ENCODE assay signal across 26 mouse cellular contexts in the genomic region with DNA sequence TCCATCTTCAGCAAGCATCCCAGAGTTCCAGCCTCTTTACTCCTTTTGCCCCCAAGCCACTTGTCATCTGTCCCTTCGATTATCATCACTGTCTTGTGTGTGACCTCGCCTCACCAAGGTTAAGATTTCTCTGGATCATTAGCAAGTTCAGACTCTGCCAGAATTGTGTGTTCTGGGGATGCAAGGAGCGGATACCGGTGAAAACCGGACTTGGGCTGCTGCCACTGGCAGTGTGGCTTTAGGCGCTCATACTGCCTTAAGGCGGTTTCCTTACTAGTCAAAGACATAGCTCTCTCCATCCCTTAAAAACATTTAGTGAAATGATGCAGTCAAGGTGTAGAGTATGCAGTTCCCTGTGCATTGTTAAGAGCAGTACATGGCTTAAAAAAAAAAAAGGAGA. TPM values are rescaled to one million over a fixed set of nuclear protein-coding genes. Genes with fewer than 3 reads are reported as not detected.
DNase-seq lines count a peak whose midpoint lies in the region; ATAC-seq and TF ChIP-seq lines count a peak whose summit lies in the region.
"Had no signal": no experiment of that assay in that cellular context is flagged by ENCODE, and none has a peak within 500 bp of the region (broad histone marks: within the 10 kb centered on the region; RNA-seq: fewer than 3 reads in every experiment).

No protein-coding gene starts in this region.

- DNase-seq in thymus, postnatal 25 days = peak; percentile 35
- DNase-seq in thymus, postnatal 0 days (ENCODE audit: low spot score) = no peak
- DNase-seq in MEL (ENCODE audit: low read depth, low spot score) = no peak
- DNase-seq in urinary bladder, postnatal 14 days (ENCODE audit: low spot score) = no peak
- DNase-seq in cerebellum, adult 9-10 months = no peak
- DNase-seq: adrenal gland, postnatal 10 days; cerebellum, adult 2 months; cerebellum, postnatal 36 days; embryo, embryonic 11 days; gastrocnemius, adult 2 months; heart, postnatal 4 days; kidney, adult 9 months; kidney, postnatal 14 days; lung, adult 18-20 months; lung, postnatal 10 days; thymus, adult 18-20 months had no signal

- no peaks in the 10 kb centered on the region for H3K9me3 ChIP-seq in MEL (replicated peaks; ENCODE audit: insufficient read depth, low read length)
- H3K9me3 ChIP-seq in liver, embryonic 15.5 days (replicated peaks) = no peaks in the 10 kb centered on the region
- no peaks in the 10 kb centered on the region for H3K9me3 ChIP-seq in midbrain, embryonic 13.5 days
- H3K9me3 ChIP-seq: embryonic facial prominence, embryonic 13.5 days; forebrain, embryonic 13.5 days; heart, embryonic 15.5 days; hindbrain, embryonic 15.5 days; intestine, embryonic 15.5 days; limb, embryonic 13.5 days had no signal

- H3K79me2 ChIP-seq in MEL (ENCODE audit: control insufficient read depth, insufficient read depth, low read length, poor library complexity) = peaks cover 76% of the 10 kb centered on the region

- TF ChIP-seq POLR2A in MEL (IDR thresholded peaks at IDR 0.05; ENCODE audit: control insufficient read depth in 1 of 2, insufficient read depth in 1 of 2, low read depth in 1 of 2, low read length in 2 of 2, poor library complexity in 1 of 2) = no peak

- H3K9ac ChIP-seq in MEL (ENCODE audit: control insufficient read depth, low read depth, low read length, poor library complexity, severe bottlenecking) = peak overlapping the region; percentile 97
- no peak overlapping the region for H3K9ac ChIP-seq in liver, embryonic 15.5 days
- no peak overlapping the region for H3K9ac ChIP-seq in midbrain, embryonic 13.5 days (replicated peaks)
- H3K9ac ChIP-seq: embryonic facial prominence, embryonic 13.5 days; forebrain, embryonic 13.5 days; heart, embryonic 15.5 days; hindbrain, embryonic 15.5 days; intestine, embryonic 15.5 days; limb, embryonic 13.5 days had no signal

- H3K27me3 ChIP-seq in MEL (ENCODE audit: control insufficient read depth in 1 of 2, insufficient read depth in 2 of 2, low read length in 2 of 2) = no peaks in the 10 kb centered on the region
- H3K27me3 ChIP-seq in liver, embryonic 15.5 days = peaks cover 23% of the 10 kb centered on the region
- H3K27me3 ChIP-seq in midbrain, embryonic 13.5 days = peaks cover 3% of the 10 kb centered on the region; the same call in 1 of the 2 replicates
- H3K27me3 ChIP-seq: embryonic facial prominence, embryonic 13.5 days; heart, embryonic 15.5 days; intestine, embryonic 15.5 days; limb, embryonic 13.5 days had no signal

- WGBS in liver, embryonic 15.5 days (ENCODE audit: insufficient replicate concordance) = 57% methylated on average over 7 of the region's 7 CpGs
- WGBS in midbrain, embryonic 13.5 days = 87% methylated on average over 7 of the region's 7 CpGs

- H3K4me2 ChIP-seq in liver, embryonic 15.5 days = peak overlapping the region; percentile 84; the same call in 1 of the 2 replicates
- H3K4me2 ChIP-seq in midbrain, embryonic 13.5 days (replicated peaks) = no peak overlapping the region
- H3K4me2 ChIP-seq: forebrain, embryonic 13.5 days; hindbrain, embryonic 15.5 days; intestine, embryonic 15.5 days; limb, embryonic 13.5 days had no signal

- TF ChIP-seq EP300 in MEL (IDR thresholded peaks at IDR 0.05; ENCODE audit: low read depth in 1 of 2, low read length in 2 of 2) = no peak

- H3K27ac ChIP-seq in MEL (ENCODE audit: control insufficient read depth, low read depth, low read length) = peak overlapping the region; percentile 95
- no peak overlapping the region for H3K27ac ChIP-seq in liver, embryonic 15.5 days (replicated peaks)
- H3K27ac ChIP-seq in midbrain, embryonic 13.5 days = no peak overlapping the region
- H3K27ac ChIP-seq: embryonic facial prominence, embryonic 13.5 days; forebrain, embryonic 13.5 days; gastrocnemius, adult 2 months; heart, embryonic 15.5 days; hindbrain, embryonic 15.5 days; intestine, embryonic 15.5 days; layer of hippocampus, adult 2 months; limb, embryonic 13.5 days had no signal

- TF ChIP-seq CTCF in MEL (IDR thresholded peaks at IDR 0.05 in 2 of 3, conservative IDR thresholded peaks at IDR 0.05 in 1 of 3; ENCODE audit: control insufficient read depth in 1 of 3, insufficient read depth in 1 of 3, low read depth in 2 of 3, low read length in 3 of 3, poor library complexity in 1 of 3, severe bottlenecking in 1 of 3) = no peak

- no peak overlapping the region for H3K4me3 ChIP-seq in MEL (ENCODE audit: control insufficient read depth in 1 of 2, insufficient read depth in 1 of 2, low read depth in 2 of 2, low read length in 2 of 2)
- no peak overlapping the region for H3K4me3 ChIP-seq in liver, embryonic 15.5 days (replicated peaks)
- H3K4me3 ChIP-seq in midbrain, embryonic 13.5 days (replicated peaks) = no peak overlapping the region
- H3K4me3 ChIP-seq: embryonic facial prominence, embryonic 13.5 days; erythroblast, embryonic 14.5 days; forebrain, embryonic 13.5 days; gastrocnemius, adult 2 months; hindbrain, embryonic 15.5 days; intestine, embryonic 15.5 days; layer of hippocampus, adult 2 months; limb, embryonic 13.5 days had no signal

- TF ChIP-seq RAD21 in MEL (IDR thresholded peaks at IDR 0.05; ENCODE audit: low read depth, low read length) = no peak

- ATAC-seq in liver, embryonic 15.5 days (ENCODE audit: insufficient read depth) = no peak
- ATAC-seq in midbrain, embryonic 13.5 days = no peak
- ATAC-seq: forebrain, embryonic 13.5 days; intestine, embryonic 15.5 days had no signal

- H3K4me1 ChIP-seq in MEL (ENCODE audit: control insufficient read depth in 1 of 2, insufficient read depth in 2 of 2, low read length in 2 of 2) = peaks cover 14 to 36% of the 10 kb centered on the region in 2 experiments
- H3K4me1 ChIP-seq in liver, embryonic 15.5 days (replicated peaks) = peaks cover 57% of the 10 kb centered on the region
- H3K4me1 ChIP-seq in midbrain, embryonic 13.5 days (replicated peaks) = peaks cover 23% of the 10 kb centered on the region

- peaks cover 11 to 51% of the 10 kb centered on the region in 2 experiments for H3K36me3 ChIP-seq in MEL (ENCODE audit: control insufficient read depth in 1 of 2, insufficient read depth in 2 of 2, low read length in 2 of 2)
- H3K36me3 ChIP-seq in liver, embryonic 15.5 days (replicated peaks) = no peaks in the 10 kb centered on the region
- no peaks in the 10 kb centered on the region for H3K36me3 ChIP-seq in midbrain, embryonic 13.5 days
- H3K36me3 ChIP-seq: embryonic facial prominence, embryonic 13.5 days; heart, embryonic 15.5 days; hindbrain, embryonic 15.5 days; intestine, embryonic 15.5 days had no signal

TF ChIP-seq in MEL, 35 proteins besides CTCF, POLR2A, EP300 and RAD21:
- no peak for TF ChIP-seq JUND (IDR thresholded peaks at IDR 0.05; ENCODE audit: low read depth, low read length)
- no peak for TF ChIP-seq UBTF (IDR thresholded peaks at IDR 0.05; ENCODE audit: borderline replicate concordance, insufficient read depth, low read depth, low read length)
- no peak for TF ChIP-seq HCFC1 (IDR thresholded peaks at IDR 0.05; ENCODE audit: low read depth, low read length)
- no peak for TF ChIP-seq KAT2A (conservative IDR thresholded peaks at IDR 0.05; ENCODE audit: low read depth, low read length)
- no peak for TF ChIP-seq POLR2AphosphoS5 (IDR thresholded peaks at IDR 0.05; ENCODE audit: borderline replicate concordance, low read depth, low read length)
- TF ChIP-seq MAX (IDR thresholded peaks at IDR 0.05; ENCODE audit: low read length) = no peak
- TF ChIP-seq CHD1 (IDR thresholded peaks at IDR 0.05; ENCODE audit: low read depth, low read length) = no peak
- TF ChIP-seq POLR2AphosphoS2 (IDR thresholded peaks at IDR 0.05; ENCODE audit: low read length) = no peak
- TF ChIP-seq NRF1 (IDR thresholded peaks at IDR 0.05; ENCODE audit: insufficient read depth, low read depth, low read length, poor library complexity, severe bottlenecking) = no peak
- TF ChIP-seq RCOR1 (IDR thresholded peaks at IDR 0.05; ENCODE audit: low read depth, low read length) = no peak
- no peak for TF ChIP-seq GATA1 (IDR thresholded peaks at IDR 0.05; ENCODE audit: low read depth, low read length)
- no peak for TF ChIP-seq ETS1 (IDR thresholded peaks at IDR 0.05; ENCODE audit: low read depth, low read length)
- no peak for TF ChIP-seq MEF2A (IDR thresholded peaks at IDR 0.05; ENCODE audit: extremely low read depth, insufficient replicate concordance, low read depth, low read length, poor library complexity, severe bottlenecking)
- TF ChIP-seq NELFE (IDR thresholded peaks at IDR 0.05; ENCODE audit: low read depth, low read length) = no peak
- no peak for TF ChIP-seq ZKSCAN1 (IDR thresholded peaks at IDR 0.05; ENCODE audit: low read depth, low read length)
- no peak for TF ChIP-seq MXI1 (IDR thresholded peaks at IDR 0.05; ENCODE audit: low read depth, low read length)
TF ChIP-seq in MEL: peak in this region for 0.

RNA-seq across cellular contexts. Expression of gene Cmtm7, which starts 2.8 kb away (rescaled TPM):
- 299 and 301 TPM in 2 replicates for polyA plus RNA-seq in thymus, postnatal 0 days (2015; fragmentation: Nextera tagmentation; extraction: Ambion mirVana)
- total RNA-seq in MEL (2012; rRNA removed) = 290 and 352 TPM in 2 replicates
- 100 to 1,000 TPM in 1 of 2 experiments, not detected in 1; 545 TPM for polyA plus RNA-seq in MEL (2012; ENCODE audit: insufficient read depth in 1 of 2, insufficient read length in 2 of 2, low read depth in 1 of 2, low replicate concordance in 2 of 2, missing spikeins in 1 of 2)
- polyA plus RNA-seq in liver, embryonic 15.5 days (2015; fragmentation: Nextera tagmentation; extraction: Ambion mirVana) = 56.5 and 59.9 TPM in 2 replicates
- 19.5 and 21.1 TPM in 2 replicates for polyA plus RNA-seq in midbrain, embryonic 13.5 days (2015; fragmentation: Nextera tagmentation; extraction: Ambion mirVana)

RNA-seq across cellular contexts. Expression of gene Cmtm6, which starts 48.0 kb away (rescaled TPM):
- 92.2 and 93.4 TPM in 2 replicates for polyA plus RNA-seq in thymus, postnatal 0 days (2015; fragmentation: Nextera tagmentation; extraction: Ambion mirVana)
- 17.6 and 21.0 TPM in 2 replicates for total RNA-seq in MEL (2012; rRNA removed)
- polyA plus RNA-seq in MEL (2012; ENCODE audit: insufficient read depth in 1 of 2, insufficient read length in 2 of 2, low read depth in 1 of 2, low replicate concordance in 2 of 2, missing spikeins in 1 of 2) = 10 to 100 TPM in 1 of 2 experiments, not detected in 1; 21.7 TPM
- polyA plus RNA-seq in liver, embryonic 15.5 days (2015; fragmentation: Nextera tagmentation; extraction: Ambion mirVana) = 26.3 and 28.5 TPM in 2 replicates
- polyA plus RNA-seq in midbrain, embryonic 13.5 days (2015; fragmentation: Nextera tagmentation; extraction: Ambion mirVana) = 19.0 TPM in 2 replicates
